Mouse (Mus musculus) MEL (cell line): ENCODE data around the gene Wdr1. TPM values are rescaled to one million over a fixed set of nuclear protein-coding genes. Genes with fewer than 3 reads are reported as not detected.

ENCODE experiments used
- DNase-seq: peaks from one replicate; pipeline ENCODE4 v3.0.0; 2011; ENCODE audit warnings: low read depth, low spot score
- H3K27ac ChIP-seq: 2 replicates; pipeline ENCODE4 v1.5.1; 2012; ENCODE audit warnings: low read depth, mild to moderate bottlenecking, control low read depth, low read length, moderate library complexity; ENCODE audit not compliant: control insufficient read depth
- H3K27me3 ChIP-seq, 2 experiments: fragments of 150-350 bp in 1 of 2; sonication (generic) in 1 of 2; 2 replicates each; pipeline ENCODE4 v1.6.1; 2012; ENCODE audit warnings: low read length in 2 of 2, mild to moderate bottlenecking in 2 of 2, improper control_type of control experiment in 1 of 2, moderate library complexity in 1 of 2; ENCODE audit not compliant: insufficient read depth in 2 of 2, control insufficient read depth in 1 of 2
- H3K36me3 ChIP-seq, 2 experiments: 2 replicates each; pipeline ENCODE4 v1.6.1; 2012 to 2014; ENCODE audit warnings: low read length in 2 of 2, improper control_type of control experiment in 1 of 2, inconsistent platforms in 1 of 2, mild to moderate bottlenecking in 1 of 2; ENCODE audit not compliant: insufficient read depth in 2 of 2, control insufficient read depth in 1 of 2
- H3K4me1 ChIP-seq, 2 experiments: fragments of 150-350 bp in 1 of 2; sonication (generic) in 1 of 2; 2 replicates each; pipeline ENCODE4 v1.6.1; 2012; ENCODE audit warnings: low read length in 2 of 2, improper control_type of control experiment in 1 of 2, mild to moderate bottlenecking in 1 of 2; ENCODE audit not compliant: insufficient read depth in 2 of 2, control insufficient read depth in 1 of 2
- H3K4me3 ChIP-seq, 2 experiments: fragments of 150-350 bp in 1 of 2; sonication (generic) in 1 of 2; 2 replicates each; pipeline ENCODE4 v1.5.1; 2012; ENCODE audit warnings: low read depth in 2 of 2, low read length in 2 of 2, mild to moderate bottlenecking in 2 of 2, moderate library complexity in 2 of 2, control low read depth in 1 of 2, improper control_type of control experiment in 1 of 2; ENCODE audit not compliant: control insufficient read depth in 1 of 2, insufficient read depth in 1 of 2
- H3K79me2 ChIP-seq: 2 replicates; pipeline ENCODE4 v1.6.1; 2012; ENCODE audit warnings: mild to moderate bottlenecking, low read length, moderate library complexity; ENCODE audit not compliant: control insufficient read depth, poor library complexity, insufficient read depth
- H3K9ac ChIP-seq: 2 replicates; pipeline ENCODE4 v1.6.1; 2012; ENCODE audit warnings: low read depth, mild to moderate bottlenecking, control low read depth, low read length, moderate library complexity; ENCODE audit not compliant: control insufficient read depth, poor library complexity, severe bottlenecking
- H3K9me3 ChIP-seq: fragments of 150-350 bp; sonication (generic); replicated peaks from 2 replicates; pipeline ENCODE4 v1.6.1; 2012; ENCODE audit warnings: mild to moderate bottlenecking, low read length, improper control_type of control experiment, moderate library complexity; ENCODE audit not compliant: insufficient read depth
- BHLHE40 ChIP-seq: IDR thresholded peaks from 2 replicates; pipeline ENCODE4 v1.6.1; 2012; ENCODE audit warnings: low read depth, mild to moderate bottlenecking, inconsistent platforms, low read length, improper control_type of control experiment, borderline replicate concordance
- CHD1 ChIP-seq: IDR thresholded peaks from 2 replicates; pipeline ENCODE4 v1.6.1; 2012; ENCODE audit warnings: low read depth, mild to moderate bottlenecking, inconsistent platforms, low read length, improper control_type of control experiment
- CHD2 ChIP-seq: IDR thresholded peaks from 2 replicates; pipeline ENCODE4 v1.6.1; 2011; ENCODE audit warnings: low read length, improper control_type of control experiment
- CTCF ChIP-seq, 3 experiments: IDR thresholded peaks in 2 of 3; conservative IDR thresholded peaks in 1 of 3; 2 replicates each; pipeline ENCODE4 v1.5.1; 2011 to 2012; ENCODE audit warnings: low read length in 3 of 3, low read depth in 2 of 3, mild to moderate bottlenecking in 2 of 3, improper control_type of control experiment in 1 of 3, inconsistent platforms in 1 of 3, mixed read lengths in 1 of 3, moderate library complexity in 1 of 3; ENCODE audit not compliant: control insufficient read depth in 1 of 3, insufficient read depth in 1 of 3, poor library complexity in 1 of 3, severe bottlenecking in 1 of 3
- E2F4 ChIP-seq: IDR thresholded peaks from 2 replicates; pipeline ENCODE4 v1.6.1; 2011; ENCODE audit warnings: low read depth, low read length, improper control_type of control experiment, borderline replicate concordance
- EP300 ChIP-seq, 2 experiments: IDR thresholded peaks; 2 replicates each; pipeline ENCODE4 v1.6.1; 2011; ENCODE audit warnings: improper control_type of control experiment in 2 of 2, low read length in 2 of 2, low read depth in 1 of 2, mild to moderate bottlenecking in 1 of 2
- ETS1 ChIP-seq: IDR thresholded peaks from 2 replicates; pipeline ENCODE4 v1.6.1; 2012; ENCODE audit warnings: low read depth, mild to moderate bottlenecking, inconsistent platforms, low read length, improper control_type of control experiment, moderate library complexity
- GATA1 ChIP-seq: IDR thresholded peaks from 2 replicates; pipeline ENCODE4 v1.6.1; 2011; ENCODE audit warnings: low read depth, low read length, improper control_type of control experiment
- HCFC1 ChIP-seq: IDR thresholded peaks from 2 replicates; pipeline ENCODE4 v1.6.1; 2012; ENCODE audit warnings: low read depth, mild to moderate bottlenecking, inconsistent platforms, low read length, improper control_type of control experiment, moderate library complexity
- JUND ChIP-seq: IDR thresholded peaks from 2 replicates; pipeline ENCODE4 v1.6.1; 2011; ENCODE audit warnings: low read depth, mild to moderate bottlenecking, improper control_type of control experiment, low read length
- MAFK ChIP-seq: IDR thresholded peaks from 2 replicates; pipeline ENCODE4 v1.6.1; 2011; ENCODE audit warnings: low read depth, mild to moderate bottlenecking, low read length, improper control_type of control experiment, borderline replicate concordance
- MAX ChIP-seq: IDR thresholded peaks from 2 replicates; pipeline ENCODE4 v1.6.1; 2011; ENCODE audit warnings: low read length, improper control_type of control experiment
- MAZ ChIP-seq: IDR thresholded peaks from 2 replicates; pipeline ENCODE4 v1.6.1; 2012; ENCODE audit warnings: low read depth, mild to moderate bottlenecking, inconsistent platforms, low read length, improper control_type of control experiment
- MXI1 ChIP-seq: IDR thresholded peaks from 2 replicates; pipeline ENCODE4 v1.6.1; 2011; ENCODE audit warnings: mild to moderate bottlenecking, low read depth, low read length, improper control_type of control experiment
- NELFE ChIP-seq: IDR thresholded peaks from 2 replicates; pipeline ENCODE4 v1.6.1; 2011; ENCODE audit warnings: low read depth, low read length, improper control_type of control experiment
- POLR2AphosphoS2 ChIP-seq: IDR thresholded peaks from 2 replicates; pipeline ENCODE4 v1.6.1; 2011; ENCODE audit warnings: low read length, improper control_type of control experiment
- POLR2AphosphoS5 ChIP-seq: IDR thresholded peaks from 2 replicates; pipeline ENCODE4 v1.6.1; 2012; ENCODE audit warnings: low read depth, borderline replicate concordance, mild to moderate bottlenecking, inconsistent platforms, low read length, moderate library complexity, mixed read lengths
- SMC3 ChIP-seq: IDR thresholded peaks from 2 replicates; pipeline ENCODE4 v1.6.1; 2011; ENCODE audit warnings: low read depth, low read length, improper control_type of control experiment
- TAL1 ChIP-seq: IDR thresholded peaks from 2 replicates; pipeline ENCODE4 v1.6.1; 2012; ENCODE audit warnings: mild to moderate bottlenecking, inconsistent platforms, low read length, moderate library complexity, mixed read lengths
- TCF12 ChIP-seq: IDR thresholded peaks from 2 replicates; pipeline ENCODE4 v1.6.1; 2014; ENCODE audit warnings: low read depth, mild to moderate bottlenecking, inconsistent platforms, low read length, improper control_type of control experiment, moderate library complexity
- UBTF ChIP-seq: IDR thresholded peaks from 2 replicates; pipeline ENCODE4 v1.6.1; 2012; ENCODE audit warnings: low read depth, mild to moderate bottlenecking, inconsistent platforms, low read length, improper control_type of control experiment, moderate library complexity, borderline replicate concordance; ENCODE audit not compliant: insufficient read depth
- ZC3H11A ChIP-seq: IDR thresholded peaks from 2 replicates; pipeline ENCODE4 v1.6.1; 2012; ENCODE audit warnings: low read depth, mild to moderate bottlenecking, inconsistent platforms, low read length, improper control_type of control experiment
- ZKSCAN1 ChIP-seq: IDR thresholded peaks from 2 replicates; pipeline ENCODE4 v1.6.1; 2012; ENCODE audit warnings: low read depth, mild to moderate bottlenecking, inconsistent platforms, low read length, improper control_type of control experiment, moderate library complexity
- ZNF384 ChIP-seq: IDR thresholded peaks from 2 replicates; pipeline ENCODE4 v1.6.1; 2012; ENCODE audit warnings: low read depth, mild to moderate bottlenecking, inconsistent platforms, low read length, improper control_type of control experiment
- polyA plus RNA-seq, 2 experiments: library from polyadenylated mRNA; stranded (reverse) in 1 of 2; unstranded in 1 of 2; fragments of >175 nt in 1 of 2; fragments of >200 nt in 1 of 2; gene quantifications; 2 replicates each; pipeline versions ENCODE4 v1.2.1 to v1.2.4; 2012; ENCODE audit warnings: low replicate concordance in 2 of 2, low read depth in 1 of 2; ENCODE audit not compliant: insufficient read length in 2 of 2, insufficient read depth in 1 of 2, missing spikeins in 1 of 2
- total RNA-seq: library from RNA; depleted of rRNA; stranded (reverse); fragments of 300-350 nt; gene quantifications from 2 replicates; pipeline ENCODE4 v1.2.3, GENCODE M21; 2012

Gene Wdr1
- total and polyA plus RNA-seq, 3 experiments: 144 to 174 TPM; not detected in 1

- no peak for TF ChIP-seq POLR2AphosphoS2
- TF ChIP-seq BHLHE40: no peak
- no peak for TF ChIP-seq MXI1
- TF ChIP-seq, all 39 proteins: peak for 0
Measured at GRCm38 (mm10) chr5:38538508-38538907, 24.5 kb downstream of the Wdr1 start (continued).

GRCm38 (mm10) chr5:38537845-38538244 lies 25.2 kb downstream of the Wdr1 start:
- peaks cover 0 to 52% of the 10 kb centered on the region in 2 experiments; a peak in 2 of 4 replicates for H3K36me3 ChIP-seq
- H3K9me3 ChIP-seq: no peaks in the 10 kb centered on the region
- H3K4me1 ChIP-seq: no peaks in the 10 kb centered on the region
- no peak for DNase-seq
- H3K27ac ChIP-seq: no peak overlapping the region
- no peak for TF ChIP-seq EP300 (IDR thresholded peaks at IDR 0.05; ENCODE audit: low read depth in 1 of 2, low read length in 2 of 2)
- no peak for TF ChIP-seq MAFK
- H3K79me2 ChIP-seq: no peaks in the 10 kb centered on the region
- no peak overlapping the region for H3K4me3 ChIP-seq
- H3K27me3 ChIP-seq: no peaks in the 10 kb centered on the region
- H3K9ac ChIP-seq: no peak overlapping the region

DNA sequence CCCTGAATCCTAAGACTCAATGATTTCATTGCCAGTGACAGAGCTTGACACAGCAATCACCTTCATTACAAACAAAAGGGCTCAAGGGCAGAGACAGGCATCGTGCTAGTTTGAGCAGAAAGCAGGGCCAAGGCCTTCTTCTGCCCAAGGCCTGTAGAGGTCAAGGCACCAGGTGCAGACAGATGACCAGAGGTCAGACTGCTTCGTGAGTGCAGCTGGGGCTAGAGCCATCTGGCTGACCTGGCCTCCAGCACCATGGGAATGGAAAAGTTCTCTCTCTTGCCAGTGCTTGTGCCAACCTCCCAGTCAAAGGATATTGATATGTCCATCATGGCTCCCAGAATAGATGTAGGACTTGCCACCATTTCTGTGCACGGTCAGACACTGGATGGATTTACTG lies 26.2 kb downstream of the Wdr1 start:
- peaks cover 0 to 54% of the 10 kb centered on the region in 2 experiments; a peak in 2 of 4 replicates for H3K36me3 ChIP-seq
- no peaks in the 10 kb centered on the region for H3K27me3 ChIP-seq
- no peaks in the 10 kb centered on the region for H3K4me1 ChIP-seq
- TF ChIP-seq POLR2AphosphoS5 (no peak), JUND (no peak), ZC3H11A (no peak), ETS1 (no peak), ZNF384 (no peak), E2F4 (no peak), MXI1 (no peak), CHD2 (no peak), UBTF (no peak)
- H3K27ac ChIP-seq: no peak overlapping the region
- no peak for DNase-seq
- no peaks in the 10 kb centered on the region for H3K9me3 ChIP-seq
- no peak overlapping the region for H3K9ac ChIP-seq
- H3K4me3 ChIP-seq: no peak overlapping the region
- no peaks in the 10 kb centered on the region for H3K79me2 ChIP-seq

- H3K36me3 ChIP-seq: peaks cover 0 to 40% of the 10 kb centered on the region in 2 experiments; a peak in 2 of 4 replicates
- H3K9me3 ChIP-seq: no peaks in the 10 kb centered on the region
- H3K9ac ChIP-seq: no peak overlapping the region
- no peaks in the 10 kb centered on the region for H3K27me3 ChIP-seq
- no peaks in the 10 kb centered on the region for H3K79me2 ChIP-seq
- no peaks in the 10 kb centered on the region for H3K4me1 ChIP-seq
- no peak for DNase-seq
- H3K27ac ChIP-seq: no peak overlapping the region
- no peak overlapping the region for H3K4me3 ChIP-seq
- TF ChIP-seq MAZ: no peak
- no peak for TF ChIP-seq TCF12
- no peak for TF ChIP-seq EP300 (IDR thresholded peaks at IDR 0.05; ENCODE audit: low read depth in 1 of 2, low read length in 2 of 2)
- no peak for TF ChIP-seq GATA1
- TF ChIP-seq POLR2AphosphoS2: no peak
- no peak for TF ChIP-seq MAFK
- no peak for TF ChIP-seq HCFC1
- TF ChIP-seq CHD1: no peak
- TF ChIP-seq ZKSCAN1: no peak
- TF ChIP-seq NELFE: no peak
- TF ChIP-seq TAL1: no peak
- TF ChIP-seq SMC3: no peak
- no peak for TF ChIP-seq ZC3H11A
- TF ChIP-seq CTCF (IDR thresholded peaks at IDR 0.05 in 2 of 3, conservative IDR thresholded peaks at IDR 0.05 in 1 of 3; ENCODE audit: control insufficient read depth in 1 of 3, insufficient read depth in 1 of 3, low read depth in 2 of 3, low read length in 3 of 3, poor library complexity in 1 of 3, severe bottlenecking in 1 of 3): no peak
- TF ChIP-seq MAX: no peak
Measured at GRCm38 (mm10) chr5:38532084-38532483, 30.9 kb downstream of the Wdr1 start.
